Mouse (Mus musculus): ENCODE measurements at regions not wholly inside any gene's neighbourhood (a gene's known extent, or its start where the extent isn't known, plus 50 kb on each side); places are given as distances from the start of the nearest gene placed in this dataset.

- ATAC-seq (replicated peaks; ENCODE audit: low FRiP score) = no peak
- Histone ChIP-seq H3K36me3 (no peaks in the 10 kb centered on the region), H3K9me3 (replicated peaks) (no peaks in the 10 kb centered on the region), H3K4me3 (replicated peaks) (no peak overlapping the region), H3K4me1 (no peaks in the 10 kb centered on the region), H3K27ac (no peak overlapping the region), H3K4me2 (no peak overlapping the region), H3K27me3 (no peaks in the 10 kb centered on the region), H3K9ac (no peak overlapping the region)
- 89% methylated on average over 5 of the region's 5 CpGs for WGBS
Measured at GRCm38 (mm10) chr12:12529541-12529940, 267.6 kb downstream of the Fam49a start.

DNA sequence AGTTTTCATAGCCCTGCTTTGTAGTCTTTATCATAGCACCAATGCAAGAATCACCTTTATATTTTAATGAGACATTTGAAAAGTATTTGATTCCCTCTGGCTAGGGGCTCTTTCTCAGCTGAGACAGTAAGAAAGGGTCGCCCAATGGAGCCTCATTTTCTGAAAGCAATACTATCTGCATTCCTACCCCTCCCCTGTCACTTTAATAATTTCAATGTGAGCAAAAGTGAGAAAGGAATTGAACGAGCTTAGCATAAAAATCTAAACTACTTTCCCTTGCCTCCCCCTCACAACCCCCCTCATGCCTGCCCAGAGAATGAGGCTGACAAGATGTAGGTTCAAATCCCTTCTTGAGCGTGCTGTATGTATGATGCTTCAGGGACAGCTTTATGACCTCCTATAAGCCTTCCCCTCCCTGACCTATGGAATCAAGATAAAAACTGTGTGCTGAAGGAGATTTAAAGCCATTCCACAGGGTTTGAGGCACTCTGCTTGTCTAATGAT, 266.6 kb downstream of the Fam49a start:
- Histone ChIP-seq H3K27me3 (no peaks in the 10 kb centered on the region), H3K4me2 (no peak overlapping the region), H3K4me1 (no peaks in the 10 kb centered on the region), H3K27ac (no peak overlapping the region), H3K9me3 (replicated peaks) (no peaks in the 10 kb centered on the region), H3K4me3 (replicated peaks) (no peak overlapping the region), H3K9ac (no peak overlapping the region), H3K36me3 (no peaks in the 10 kb centered on the region)
- no peak for ATAC-seq (replicated peaks; ENCODE audit: low FRiP score)
- WGBS = 60% methylated on average over 3 of the region's 3 CpGs

DNA sequence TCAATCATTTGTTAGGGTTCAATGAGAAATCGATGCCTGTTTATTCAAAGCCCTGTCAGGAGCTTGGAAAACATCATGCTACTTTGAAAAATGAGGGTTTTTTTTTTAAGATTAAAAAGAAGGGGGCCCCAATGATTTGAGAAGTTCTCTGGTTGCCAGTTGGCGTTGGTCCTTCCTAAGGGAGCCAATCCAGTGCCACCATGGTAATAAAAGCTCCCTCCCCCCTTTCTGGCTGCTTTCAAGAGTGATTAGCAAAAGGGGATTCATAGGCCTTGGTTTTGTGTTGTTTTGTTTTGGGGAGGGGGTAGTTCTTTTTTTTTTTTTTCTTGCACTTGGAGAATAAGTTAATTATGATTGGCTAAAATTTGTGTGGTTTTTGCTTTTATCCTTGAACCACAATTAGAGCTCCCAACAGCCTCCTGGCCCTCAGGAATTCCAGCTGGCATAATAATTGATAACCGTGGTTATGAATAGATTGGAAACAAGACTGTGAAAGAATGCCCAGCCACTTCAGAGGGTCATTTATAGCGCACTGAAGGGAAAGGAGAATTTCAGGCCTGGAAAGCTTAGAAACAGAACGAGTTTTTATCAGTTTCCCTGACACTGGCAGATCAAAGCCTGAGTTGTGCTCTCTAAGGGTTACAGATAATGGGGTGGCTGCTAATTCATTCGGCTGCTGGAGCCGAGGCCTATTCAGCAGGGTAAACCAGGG, 266.0 kb downstream of the Fam49a start:
- Histone ChIP-seq H3K36me3 (no peaks in the 10 kb centered on the region), H3K9me3 (replicated peaks) (no peaks in the 10 kb centered on the region), H3K4me1 (no peaks in the 10 kb centered on the region), H3K9ac (no peak overlapping the region), H3K4me2 (no peak overlapping the region), H3K27ac (no peak overlapping the region), H3K27me3 (no peaks in the 10 kb centered on the region), H3K4me3 (replicated peaks) (no peak overlapping the region)
- 50% methylated on average over 7 of the region's 7 CpGs for WGBS
- ATAC-seq (replicated peaks; ENCODE audit: low FRiP score) = no peak

DNA sequence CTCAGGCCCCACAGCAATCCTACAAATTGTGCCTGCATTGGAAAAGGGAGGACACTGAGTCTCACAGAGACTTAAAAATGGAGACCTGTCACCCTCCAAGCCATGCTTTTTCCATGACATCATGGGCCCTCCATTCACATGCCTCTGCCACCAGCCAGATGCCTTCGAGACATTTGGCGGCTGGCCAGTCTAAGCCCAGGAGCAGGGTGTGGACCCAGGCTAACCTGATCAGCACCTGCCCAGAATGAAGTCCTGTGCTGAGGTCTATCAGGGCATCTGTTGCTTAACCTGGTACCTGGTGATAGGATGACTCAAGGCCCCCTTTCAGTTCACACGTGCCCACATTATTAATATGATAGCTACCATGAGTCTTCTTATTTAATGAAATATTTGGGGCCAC, 265.4 kb downstream of the Fam49a start:
- no peak overlapping the region for H3K27ac ChIP-seq
- no peaks in the 10 kb centered on the region for H3K36me3 ChIP-seq
- H3K27me3 ChIP-seq = no peaks in the 10 kb centered on the region
- H3K4me1 ChIP-seq = no peaks in the 10 kb centered on the region
- no peak overlapping the region for H3K4me2 ChIP-seq
- H3K9ac ChIP-seq = no peak overlapping the region
- WGBS = 77% methylated on average over 3 of the region's 3 CpGs
- peak; percentile 52; the same call in 1 of the 2 replicates for ATAC-seq (replicated peaks; ENCODE audit: low FRiP score)
- no peaks in the 10 kb centered on the region for H3K9me3 ChIP-seq (replicated peaks)
- no peak overlapping the region for H3K4me3 ChIP-seq (replicated peaks)

DNA sequence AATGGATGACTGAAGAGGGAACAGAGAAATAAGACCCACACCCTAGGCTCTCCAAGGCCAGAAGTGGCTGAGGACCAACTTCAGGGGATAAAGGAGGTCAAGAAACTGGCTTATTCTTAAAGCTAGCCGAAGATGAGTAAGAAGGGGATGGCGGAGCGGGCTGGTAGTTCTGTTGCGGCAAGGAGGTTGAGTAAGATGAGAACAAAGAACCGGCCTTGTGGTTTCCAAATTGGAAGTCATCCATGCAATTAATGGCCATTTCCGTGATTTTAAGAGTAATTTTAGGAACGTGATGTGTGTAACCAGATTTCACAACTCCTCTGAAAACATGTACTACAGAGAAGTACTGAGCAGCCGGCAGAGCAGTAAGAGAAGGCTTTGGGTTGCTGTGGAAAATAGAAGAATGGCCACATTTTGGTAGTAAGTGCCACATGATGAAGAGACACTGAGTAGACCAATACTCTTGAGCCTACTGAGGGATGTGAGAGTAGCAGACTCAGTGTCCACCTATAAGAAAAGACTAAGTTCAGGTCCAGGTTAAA, 258.4 kb downstream of the Fam49a start:
- no peak overlapping the region for H3K4me3 ChIP-seq (replicated peaks)
- no peak overlapping the region for H3K4me2 ChIP-seq
- no peak for ATAC-seq (replicated peaks; ENCODE audit: low FRiP score)
- H3K9ac ChIP-seq = no peak overlapping the region
- WGBS = 81% methylated on average over 8 of the region's 8 CpGs
- H3K4me1 ChIP-seq = no peaks in the 10 kb centered on the region
- H3K27ac ChIP-seq = no peak overlapping the region
- no peaks in the 10 kb centered on the region for H3K9me3 ChIP-seq (replicated peaks)
- H3K36me3 ChIP-seq = no peaks in the 10 kb centered on the region
- H3K27me3 ChIP-seq = no peaks in the 10 kb centered on the region

DNA sequence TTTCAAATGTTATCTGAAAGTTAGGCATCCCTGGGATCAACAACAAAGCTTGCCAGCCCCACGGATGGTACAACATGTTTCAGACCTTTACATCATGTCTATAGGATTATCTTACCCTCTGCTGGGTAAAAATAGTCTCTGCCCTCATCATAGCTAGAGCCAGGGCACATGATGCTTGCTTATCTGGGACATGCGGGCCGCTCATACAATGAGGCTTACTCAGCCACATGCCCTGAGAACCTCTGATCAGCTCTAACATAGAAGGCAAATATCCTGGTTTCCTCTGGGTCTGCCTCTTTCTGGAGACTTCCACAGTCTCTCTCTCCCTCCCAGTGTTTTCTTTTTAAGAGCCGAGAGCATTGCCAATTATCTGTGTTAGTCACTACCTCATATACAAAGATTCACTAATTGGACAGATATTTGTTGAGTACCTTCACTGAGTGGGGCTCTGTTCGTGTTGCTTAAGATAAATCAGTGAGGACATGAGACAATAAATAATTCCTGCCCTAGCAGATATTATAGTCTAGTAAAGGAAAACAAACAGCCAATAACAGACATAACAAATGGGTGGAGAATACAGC, 256.6 kb downstream of the Fam49a start:
- Histone ChIP-seq H3K4me3 (replicated peaks) (no peak overlapping the region), H3K36me3 (no peaks in the 10 kb centered on the region), H3K9me3 (replicated peaks) (no peaks in the 10 kb centered on the region), H3K4me2 (no peak overlapping the region), H3K4me1 (no peaks in the 10 kb centered on the region), H3K27ac (no peak overlapping the region), H3K9ac (no peak overlapping the region), H3K27me3 (no peaks in the 10 kb centered on the region)
- no peak for ATAC-seq (replicated peaks; ENCODE audit: low FRiP score)
- 60% methylated on average over 5 of the region's 5 CpGs for WGBS

DNA sequence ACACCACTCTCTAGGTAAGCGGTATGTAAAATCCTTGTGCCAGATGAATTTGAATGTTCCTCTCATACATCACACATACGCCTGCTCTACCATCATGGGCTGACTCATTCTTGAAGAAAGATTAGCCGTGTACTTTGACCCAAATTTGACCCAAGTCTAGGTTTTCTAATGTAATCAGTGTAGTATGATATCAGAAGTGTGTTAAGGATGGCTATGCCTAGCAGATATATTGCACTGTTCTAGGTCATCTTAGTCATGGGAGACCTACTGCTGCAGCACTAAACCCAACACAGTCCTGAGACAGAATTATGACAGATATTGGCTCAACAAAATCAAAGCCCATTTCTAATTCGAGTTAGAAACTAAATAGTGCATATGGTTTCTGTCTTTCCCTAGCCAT, 255.1 kb downstream of the Fam49a start:
- 88% methylated on average over 4 of the region's 4 CpGs for WGBS
- Histone ChIP-seq H3K27me3 (no peaks in the 10 kb centered on the region), H3K9ac (no peak overlapping the region), H3K36me3 (no peaks in the 10 kb centered on the region), H3K4me3 (replicated peaks) (no peak overlapping the region), H3K27ac (no peak overlapping the region), H3K4me1 (no peaks in the 10 kb centered on the region), H3K4me2 (no peak overlapping the region), H3K9me3 (replicated peaks) (no peaks in the 10 kb centered on the region)
- ATAC-seq (replicated peaks; ENCODE audit: low FRiP score) = no peak

GRCm38 (mm10) chr12:12510764-12511163, 248.8 kb downstream of the Fam49a start:
- ATAC-seq (replicated peaks; ENCODE audit: low FRiP score) = no peak
- no peaks in the 10 kb centered on the region for H3K9me3 ChIP-seq (replicated peaks)

DNA sequence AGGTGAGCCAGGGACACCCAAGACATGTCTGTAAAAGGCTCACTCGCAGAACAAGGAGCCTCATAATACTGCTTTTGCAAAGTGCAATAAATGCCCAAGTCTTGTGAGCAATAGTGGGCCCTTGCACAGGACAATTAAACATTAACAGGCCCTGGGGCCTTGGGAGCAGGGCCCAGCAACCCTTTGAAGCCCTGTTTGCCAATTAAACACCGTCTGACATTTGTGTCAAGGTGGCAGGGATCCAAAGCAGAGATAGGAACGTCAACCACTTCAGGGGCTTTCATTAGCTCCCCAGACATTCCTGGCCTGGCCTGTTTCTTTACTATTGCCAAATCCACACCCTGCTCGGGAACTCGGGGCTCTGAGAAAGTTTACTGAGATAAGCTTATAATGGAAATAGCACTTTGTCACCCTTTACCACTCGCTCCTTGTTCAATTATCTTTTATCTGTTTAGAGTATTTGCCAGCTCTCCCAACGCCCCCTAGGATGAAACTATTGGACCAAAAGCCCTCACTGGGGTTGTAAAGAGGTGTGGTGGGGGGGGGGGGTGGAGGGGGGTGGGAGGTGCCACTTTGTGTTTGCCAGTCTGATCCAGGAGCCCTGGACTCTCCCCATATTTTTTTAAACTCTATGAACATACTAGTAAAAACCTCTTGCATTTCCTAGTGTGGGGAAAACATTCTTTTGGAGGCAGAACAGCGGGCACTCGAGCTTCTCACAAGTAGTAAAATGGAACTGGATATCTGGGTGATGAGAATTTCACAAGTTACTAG, 247.4 kb downstream of the Fam49a start:
- H3K4me1 ChIP-seq = peaks cover 12% of the 10 kb centered on the region
- H3K9ac ChIP-seq = no peak overlapping the region
- no peak overlapping the region for H3K4me3 ChIP-seq (replicated peaks)
- peak; percentile 89 for ATAC-seq (replicated peaks; ENCODE audit: low FRiP score)
- no peaks in the 10 kb centered on the region for H3K36me3 ChIP-seq
- H3K4me2 ChIP-seq = no peak overlapping the region
- H3K9me3 ChIP-seq (replicated peaks) = no peaks in the 10 kb centered on the region
- 26% methylated on average over 9 of the region's 9 CpGs for WGBS
- no peaks in the 10 kb centered on the region for H3K27me3 ChIP-seq
- H3K27ac ChIP-seq = peak overlapping the region; percentile 38

More at GRCm38 (mm10) chr12:12510764-12511163, 248.8 kb downstream of the Fam49a start:
- no peak overlapping the region for H3K4me2 ChIP-seq
- no peaks in the 10 kb centered on the region for H3K36me3 ChIP-seq
- no peaks in the 10 kb centered on the region for H3K27me3 ChIP-seq
- H3K4me1 ChIP-seq = peaks cover 12% of the 10 kb centered on the region
- no peak overlapping the region for H3K27ac ChIP-seq
- no peak overlapping the region for H3K4me3 ChIP-seq (replicated peaks)
- H3K9ac ChIP-seq = no peak overlapping the region

GRCm38 (mm10) chr12:12508487-12509125, 246.7 kb downstream of the Fam49a start:
- peak overlapping the region; percentile 38 for H3K27ac ChIP-seq
- no peaks in the 10 kb centered on the region for H3K9me3 ChIP-seq (replicated peaks)
- H3K4me2 ChIP-seq = no peak overlapping the region
- H3K36me3 ChIP-seq = no peaks in the 10 kb centered on the region
- peaks cover 12% of the 10 kb centered on the region for H3K4me1 ChIP-seq
- H3K9ac ChIP-seq = no peak overlapping the region
- H3K4me3 ChIP-seq (replicated peaks) = no peak overlapping the region
- no peaks in the 10 kb centered on the region for H3K27me3 ChIP-seq
- no peak for ATAC-seq (replicated peaks; ENCODE audit: low FRiP score)
- 74% methylated on average over 9 of the region's 9 CpGs for WGBS

- H3K4me3 ChIP-seq (replicated peaks) = no peak overlapping the region
- peaks cover 12% of the 10 kb centered on the region for H3K4me1 ChIP-seq
- no peaks in the 10 kb centered on the region for H3K27me3 ChIP-seq
- ATAC-seq (replicated peaks; ENCODE audit: low FRiP score) = no peak
- no peak overlapping the region for H3K9ac ChIP-seq
- no peaks in the 10 kb centered on the region for H3K9me3 ChIP-seq (replicated peaks)
- no peak overlapping the region for H3K27ac ChIP-seq
- H3K4me2 ChIP-seq = no peak overlapping the region
- no peaks in the 10 kb centered on the region for H3K36me3 ChIP-seq
- 92% methylated on average over 3 of the region's 3 CpGs for WGBS
Measured at GRCm38 (mm10) chr12:12506671-12507070, 244.7 kb downstream of the Fam49a start.

GRCm38 (mm10) chr12:12505590-12505989, 243.7 kb downstream of the Fam49a start:
- no peak overlapping the region for H3K4me2 ChIP-seq
- ATAC-seq (replicated peaks; ENCODE audit: low FRiP score) = no peak
- no peak overlapping the region for H3K27ac ChIP-seq
- H3K9me3 ChIP-seq (replicated peaks) = no peaks in the 10 kb centered on the region
- H3K9ac ChIP-seq = no peak overlapping the region
- 63% methylated on average over 4 of the region's 4 CpGs for WGBS
- no peaks in the 10 kb centered on the region for H3K27me3 ChIP-seq
- H3K4me1 ChIP-seq = peaks cover 12% of the 10 kb centered on the region
- H3K4me3 ChIP-seq (replicated peaks) = no peak overlapping the region
- no peaks in the 10 kb centered on the region for H3K36me3 ChIP-seq

All from kidney, embryonic 15.5 days (tissue).